Mouse (Mus musculus): ENCODE data around the gene Ccdc13. TPM values are rescaled to one million over a fixed set of nuclear protein-coding genes. Genes with fewer than 3 reads are reported as not detected.

Gene Ccdc13
- 1.1 and 1.3 TPM in 2 replicates for polyA plus RNA-seq (2015; fragmentation: Nextera tagmentation; extraction: Ambion mirVana)

- peak within 1 kb of the TSS; percentile 46 for H3K4me3 ChIP-seq (replicated peaks)
- no peaks in the 10 kb centered on the region for H3K27me3 ChIP-seq (replicated peaks)
- no peak within 1 kb of the TSS for H3K27ac ChIP-seq
- peak; percentile 86 for ATAC-seq
- WGBS, result 6% methylated on average over 61 of the region's 61 CpGs
- 0 out of 2 replicates have a peak, but pooled peaks cover 6% of the 10 kb centered on the region for H3K4me1 ChIP-seq (replicated peaks)
- H3K9ac ChIP-seq, result peak within 1 kb of the TSS; percentile 9
- 0 out of 2 replicates have a peak, but pooled peaks cover 4% of the 10 kb centered on the region for H3K9me3 ChIP-seq
- H3K4me2 ChIP-seq (replicated peaks), result peak within 1 kb of the TSS; percentile 88
- H3K36me3 ChIP-seq, result no peaks in the 10 kb centered on the region
Observed at GRCm38 (mm10) chr9:121838829-121839621, at the start of gene Ccdc13. Gene Ccdc13 (minus strand): TSS chr9:121839461.

GRCm38 (mm10) chr9:121882015-121882457, 42.8 kb upstream of the Ccdc13 start:
- H3K4me2 ChIP-seq (replicated peaks), result no peak overlapping the region
- H3K9me3 ChIP-seq, result no peaks in the 10 kb centered on the region
- no peak overlapping the region for H3K9ac ChIP-seq
- no peaks in the 10 kb centered on the region for H3K36me3 ChIP-seq
- no peak overlapping the region for H3K4me3 ChIP-seq (replicated peaks)
- H3K27ac ChIP-seq, result no peak overlapping the region
- no peaks in the 10 kb centered on the region for H3K27me3 ChIP-seq (replicated peaks)
- 34% methylated on average over 7 of the region's 7 CpGs for WGBS
- no peaks in the 10 kb centered on the region for H3K4me1 ChIP-seq (replicated peaks)
- no peak for ATAC-seq

- no peaks in the 10 kb centered on the region for H3K36me3 ChIP-seq
- no peak overlapping the region for H3K27ac ChIP-seq
- no peaks in the 10 kb centered on the region for H3K4me1 ChIP-seq (replicated peaks)
- H3K4me3 ChIP-seq (replicated peaks), result no peak overlapping the region
- no peak overlapping the region for H3K9ac ChIP-seq
- ATAC-seq, result no peak
- no peaks in the 10 kb centered on the region for H3K27me3 ChIP-seq (replicated peaks)
- no peaks in the 10 kb centered on the region for H3K9me3 ChIP-seq
- no peak overlapping the region for H3K4me2 ChIP-seq (replicated peaks)
- WGBS, result 60% methylated on average over 6 of the region's 6 CpGs
Observed at GRCm38 (mm10) chr9:121881301-121881700, 42.0 kb upstream of the Ccdc13 start.

GRCm38 (mm10) chr9:121880840-121881239, 41.6 kb upstream of the Ccdc13 start:
- H3K4me3 ChIP-seq (replicated peaks), result no peak overlapping the region
- H3K36me3 ChIP-seq, result no peaks in the 10 kb centered on the region
- H3K9ac ChIP-seq, result no peak overlapping the region
- 18% methylated on average over 14 of the region's 14 CpGs for WGBS
- no peak overlapping the region for H3K27ac ChIP-seq
- no peaks in the 10 kb centered on the region for H3K9me3 ChIP-seq
- H3K27me3 ChIP-seq (replicated peaks), result no peaks in the 10 kb centered on the region
- peak overlapping the region; percentile 28; the same call in 1 of the 2 replicates for H3K4me2 ChIP-seq (replicated peaks)
- H3K4me1 ChIP-seq (replicated peaks), result no peaks in the 10 kb centered on the region
- no peak for ATAC-seq

- no peaks in the 10 kb centered on the region for H3K4me1 ChIP-seq (replicated peaks)
- H3K27me3 ChIP-seq (replicated peaks), result no peaks in the 10 kb centered on the region
- H3K9ac ChIP-seq, result no peak overlapping the region
- no peaks in the 10 kb centered on the region for H3K36me3 ChIP-seq
- H3K4me2 ChIP-seq (replicated peaks), result no peak overlapping the region
- no peaks in the 10 kb centered on the region for H3K9me3 ChIP-seq
- H3K27ac ChIP-seq, result no peak overlapping the region
- WGBS, result 8% methylated on average over 3 of the region's 3 CpGs
- ATAC-seq, result no peak
- no peak overlapping the region for H3K4me3 ChIP-seq (replicated peaks)
Observed at GRCm38 (mm10) chr9:121877052-121877740, 37.9 kb upstream of the Ccdc13 start.

GRCm38 (mm10) chr9:121873578-121873977, 34.3 kb upstream of the Ccdc13 start:
- Histone ChIP-seq H3K27ac (no peak overlapping the region), H3K4me3 (replicated peaks) (no peak overlapping the region), H3K27me3 (replicated peaks) (no peaks in the 10 kb centered on the region), H3K9ac (no peak overlapping the region), H3K4me1 (replicated peaks) (peaks cover 5% of the 10 kb centered on the region), H3K4me2 (replicated peaks) (no peak overlapping the region), H3K36me3 (no peaks in the 10 kb centered on the region), H3K9me3 (no peaks in the 10 kb centered on the region)
- ATAC-seq, result no peak

GRCm38 (mm10) chr9:121872062-121872683, 32.9 kb upstream of the Ccdc13 start:
- ATAC-seq, result peak; percentile 37; the same call in 1 of the 2 replicates
- no peak overlapping the region for H3K27ac ChIP-seq
- WGBS, result 84% methylated on average over 2 of the region's 2 CpGs

GRCm38 (mm10) chr9:121869973-121870515, 30.8 kb upstream of the Ccdc13 start:
- ATAC-seq, result peak; percentile 24; the same call in 1 of the 2 replicates
- H3K27ac ChIP-seq, result no peak overlapping the region
- H3K36me3 ChIP-seq, result no peaks in the 10 kb centered on the region
- H3K27me3 ChIP-seq (replicated peaks), result no peaks in the 10 kb centered on the region
- peaks cover 9% of the 10 kb centered on the region for H3K4me1 ChIP-seq (replicated peaks)
- H3K9me3 ChIP-seq, result no peaks in the 10 kb centered on the region
- no peak overlapping the region for H3K9ac ChIP-seq
- no peak overlapping the region for H3K4me3 ChIP-seq (replicated peaks)
- 39% methylated on average over 4 of the region's 4 CpGs for WGBS
- H3K4me2 ChIP-seq (replicated peaks), result no peak overlapping the region

More at GRCm38 (mm10) chr9:121872062-121872683, 32.9 kb upstream of the Ccdc13 start:
- H3K4me2 ChIP-seq (replicated peaks), result no peak overlapping the region
- H3K36me3 ChIP-seq, result no peaks in the 10 kb centered on the region
- no peaks in the 10 kb centered on the region for H3K9me3 ChIP-seq
- no peaks in the 10 kb centered on the region for H3K27me3 ChIP-seq (replicated peaks)
- H3K9ac ChIP-seq, result no peak overlapping the region
- H3K4me3 ChIP-seq (replicated peaks), result no peak overlapping the region
- peaks cover 5% of the 10 kb centered on the region for H3K4me1 ChIP-seq (replicated peaks)

GRCm38 (mm10) chr9:121869432-121869831, 30.2 kb upstream of the Ccdc13 start:
- H3K4me3 ChIP-seq (replicated peaks), result no peak overlapping the region
- no peaks in the 10 kb centered on the region for H3K27me3 ChIP-seq (replicated peaks)
- no peak overlapping the region for H3K27ac ChIP-seq
- H3K9me3 ChIP-seq, result no peaks in the 10 kb centered on the region
- peaks cover 9% of the 10 kb centered on the region for H3K4me1 ChIP-seq (replicated peaks)
- ATAC-seq, result no peak
- H3K36me3 ChIP-seq, result no peaks in the 10 kb centered on the region
- H3K4me2 ChIP-seq (replicated peaks), result no peak overlapping the region
- H3K9ac ChIP-seq, result no peak overlapping the region
- 82% methylated on average over 5 of the region's 5 CpGs for WGBS

- Histone ChIP-seq H3K27me3 (replicated peaks) (no peaks in the 10 kb centered on the region), H3K36me3 (no peaks in the 10 kb centered on the region), H3K9ac (no peak overlapping the region), H3K4me3 (replicated peaks) (no peak overlapping the region), H3K9me3 (no peaks in the 10 kb centered on the region), H3K4me2 (replicated peaks) (no peak overlapping the region), H3K4me1 (replicated peaks) (peaks cover 9% of the 10 kb centered on the region), H3K27ac (0 out of 2 replicates have a peak overlapping the region, but pooled peaks have one; percentile 1)
- WGBS, result 50% methylated on average over 6 of the region's 6 CpGs
- 0 out of 2 replicates have a peak, but pooled peaks have one; percentile 29 for ATAC-seq
Observed at GRCm38 (mm10) chr9:121868236-121868635, 29.0 kb upstream of the Ccdc13 start.

- Histone ChIP-seq H3K4me1 (replicated peaks) (peaks cover 9% of the 10 kb centered on the region), H3K9me3 (no peaks in the 10 kb centered on the region), H3K4me2 (replicated peaks) (no peak overlapping the region), H3K36me3 (no peaks in the 10 kb centered on the region), H3K9ac (no peak overlapping the region), H3K27ac (peak overlapping the region; percentile 60), H3K27me3 (replicated peaks) (no peaks in the 10 kb centered on the region), H3K4me3 (replicated peaks) (no peak overlapping the region)
- WGBS, result 52% methylated on average over 6 of the region's 6 CpGs
- ATAC-seq, result peak; percentile 46
Observed at GRCm38 (mm10) chr9:121867632-121868031, 28.4 kb upstream of the Ccdc13 start.

Data from intestine, embryonic 15.5 days (tissue).